Mouse (Mus musculus): ENCODE measurements at regions not wholly inside any gene's neighbourhood (a gene's known extent, or its start where the extent isn't known, plus 50 kb on each side); places are given as distances from the start of the nearest gene placed in this dataset.
A peak's percentile ranks its signal among the peaks of the same experiment; 100 is the strongest.

DNA sequence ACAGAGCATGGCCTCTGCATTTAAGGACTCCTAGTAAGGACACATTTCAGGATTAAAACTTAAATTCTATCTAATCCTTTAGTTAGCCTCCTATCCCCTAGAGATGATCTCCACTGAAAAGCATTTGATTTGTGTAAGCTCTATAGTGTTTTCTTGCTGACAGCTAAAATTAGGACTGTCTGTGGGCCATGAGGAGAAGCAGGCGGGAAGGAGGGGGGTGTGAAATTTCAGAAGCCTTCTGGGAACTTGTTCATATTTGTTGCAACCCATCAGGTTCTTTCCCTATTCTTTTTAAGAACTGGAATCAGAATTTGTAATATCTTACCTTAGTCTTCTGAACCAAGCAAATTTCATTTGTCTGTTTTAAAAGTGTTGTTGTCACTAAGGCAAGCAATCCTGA lies 114.7 kb upstream of the Sp4 start:
- DNase-seq (ENCODE audit: low spot score in 2 of 2), result no peak

- peak; percentile 4 to 7 for DNase-seq (ENCODE audit: low spot score in 2 of 2)
Measured at GRCm38 (mm10) chr12:118411767-118412430, 110.7 kb upstream of the Sp4 start.

DNA sequence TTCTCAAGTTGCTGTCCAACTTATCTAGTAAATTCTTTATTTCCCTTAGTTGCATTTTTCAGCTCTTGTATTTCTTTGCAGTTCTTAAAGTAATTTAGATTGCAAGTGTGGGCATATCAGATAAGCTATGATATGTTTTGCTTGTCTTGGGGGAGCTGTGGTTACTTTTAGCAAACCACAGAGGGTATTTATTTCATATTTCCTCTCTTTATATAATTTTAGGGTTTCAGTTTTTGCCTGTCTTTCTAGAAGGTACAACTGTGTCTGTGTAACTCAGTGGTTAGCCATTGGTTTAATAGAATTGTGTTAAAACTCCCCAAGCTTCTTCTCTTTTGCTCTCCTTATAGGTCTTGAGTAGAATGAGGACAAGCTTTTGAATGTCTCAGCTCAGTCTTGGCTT lies 109.7 kb upstream of the Sp4 start:
- DNase-seq (ENCODE audit: low spot score in 2 of 2), result no peak

DNA sequence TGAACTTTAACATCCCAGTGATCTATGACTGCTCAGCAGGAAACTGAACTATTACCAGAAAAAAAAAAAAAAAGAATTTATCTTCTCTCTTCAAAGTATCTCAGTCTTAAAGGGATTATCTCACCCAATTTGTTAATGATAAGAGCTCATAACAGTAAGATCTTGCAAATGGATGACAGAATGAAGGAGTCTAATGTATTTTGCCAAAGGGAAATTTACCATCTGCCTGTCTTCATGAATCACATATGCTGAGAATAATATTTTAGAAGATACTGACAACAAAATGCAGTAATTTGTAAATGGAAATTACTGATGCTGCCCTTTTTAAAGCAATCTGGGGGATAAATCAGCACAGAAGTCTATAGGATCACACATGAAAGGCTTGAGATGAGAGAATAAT lies 103.9 kb upstream of the Sp4 start:
- DNase-seq (ENCODE audit: low spot score in 2 of 2), result no peak

DNA sequence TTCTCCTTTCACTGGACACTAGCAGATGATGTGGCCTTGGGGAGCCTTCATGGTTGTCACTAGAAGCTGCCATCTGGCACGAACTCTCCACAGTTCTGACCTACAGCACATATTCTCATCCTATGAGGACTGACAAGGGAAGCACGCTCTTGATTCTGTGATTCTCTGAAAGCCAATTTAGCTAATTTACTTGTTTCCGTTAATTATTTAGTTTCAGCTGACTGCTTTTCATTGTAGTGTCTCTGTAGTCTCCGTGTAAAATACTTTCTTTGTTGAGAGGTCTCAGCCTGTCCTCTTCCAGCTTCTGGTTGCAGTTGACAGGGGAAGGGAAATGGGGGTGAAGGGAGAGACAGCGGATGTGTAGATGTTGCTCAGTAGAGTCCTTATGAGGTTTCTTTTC lies 102.9 kb upstream of the Sp4 start:
- no peak for DNase-seq (ENCODE audit: low spot score in 2 of 2)

- no peak for DNase-seq (ENCODE audit: low spot score in 2 of 2)
Measured at GRCm38 (mm10) chr12:118403519-118404087, 102.4 kb upstream of the Sp4 start.

DNA sequence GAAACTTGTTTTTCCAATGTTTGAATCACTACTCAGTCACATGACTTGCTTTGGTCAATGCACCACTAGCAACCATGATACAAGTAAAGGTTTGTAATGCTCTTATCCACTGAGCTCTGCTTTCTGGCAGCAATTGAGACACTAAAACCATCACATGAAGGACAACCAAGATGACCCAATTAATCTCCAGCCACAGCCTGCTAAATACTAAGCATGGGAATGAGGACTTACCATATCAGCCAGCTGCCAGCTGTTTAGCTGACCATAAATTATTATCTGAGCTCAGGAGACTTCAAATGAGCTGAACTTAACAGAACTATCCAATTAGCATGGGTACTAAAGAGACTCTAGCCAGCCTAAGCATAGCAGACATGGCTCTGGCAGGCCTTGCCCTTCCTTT lies 100.1 kb upstream of the Sp4 start:
- no peak for DNase-seq (ENCODE audit: low spot score in 2 of 2)

DNA sequence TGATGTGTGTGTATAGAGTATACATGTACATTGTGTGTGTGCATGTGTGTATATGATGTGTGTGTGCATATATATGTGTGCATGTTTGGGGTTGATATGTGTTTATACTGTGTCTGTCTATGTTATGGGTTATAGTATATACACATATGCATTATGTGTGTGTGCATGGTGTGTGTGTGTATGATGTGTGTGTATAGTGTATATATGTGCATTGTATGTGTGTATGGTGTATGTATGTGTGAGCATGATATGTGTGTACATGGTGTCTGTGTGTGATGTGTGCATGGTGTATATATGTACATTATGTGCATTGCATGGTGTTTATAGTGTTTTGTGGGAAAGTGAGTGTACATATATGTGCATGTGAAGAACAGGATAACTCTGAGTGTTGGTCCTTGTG lies 90.4 kb upstream of the Sp4 start:
- DNase-seq (ENCODE audit: low spot score in 2 of 2), result no peak

- no peak for DNase-seq (ENCODE audit: low spot score in 2 of 2)
Measured at GRCm38 (mm10) chr12:118381013-118381412, 79.8 kb upstream of the Sp4 start.

DNA sequence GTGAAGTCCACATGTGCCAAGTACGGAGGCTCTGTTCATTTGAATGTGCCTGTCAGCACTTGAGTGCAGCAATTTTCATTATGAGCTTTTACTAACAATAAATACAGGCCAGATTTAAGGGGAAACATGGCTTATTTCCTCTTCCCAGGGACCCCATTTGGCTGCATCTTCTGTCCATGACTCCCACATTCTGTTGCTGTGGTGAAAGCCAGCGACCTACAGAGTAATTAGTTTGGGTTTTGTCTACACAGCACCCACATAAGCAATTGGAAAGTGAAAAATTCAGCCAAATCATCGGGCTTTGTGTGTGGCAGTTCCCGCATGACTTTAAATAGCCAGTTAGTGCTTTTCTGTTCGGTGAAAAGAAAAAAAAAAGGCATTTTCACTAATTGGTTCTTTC lies 76.7 kb upstream of the Sp4 start:
- no peak for DNase-seq (ENCODE audit: low spot score in 2 of 2)

DNA sequence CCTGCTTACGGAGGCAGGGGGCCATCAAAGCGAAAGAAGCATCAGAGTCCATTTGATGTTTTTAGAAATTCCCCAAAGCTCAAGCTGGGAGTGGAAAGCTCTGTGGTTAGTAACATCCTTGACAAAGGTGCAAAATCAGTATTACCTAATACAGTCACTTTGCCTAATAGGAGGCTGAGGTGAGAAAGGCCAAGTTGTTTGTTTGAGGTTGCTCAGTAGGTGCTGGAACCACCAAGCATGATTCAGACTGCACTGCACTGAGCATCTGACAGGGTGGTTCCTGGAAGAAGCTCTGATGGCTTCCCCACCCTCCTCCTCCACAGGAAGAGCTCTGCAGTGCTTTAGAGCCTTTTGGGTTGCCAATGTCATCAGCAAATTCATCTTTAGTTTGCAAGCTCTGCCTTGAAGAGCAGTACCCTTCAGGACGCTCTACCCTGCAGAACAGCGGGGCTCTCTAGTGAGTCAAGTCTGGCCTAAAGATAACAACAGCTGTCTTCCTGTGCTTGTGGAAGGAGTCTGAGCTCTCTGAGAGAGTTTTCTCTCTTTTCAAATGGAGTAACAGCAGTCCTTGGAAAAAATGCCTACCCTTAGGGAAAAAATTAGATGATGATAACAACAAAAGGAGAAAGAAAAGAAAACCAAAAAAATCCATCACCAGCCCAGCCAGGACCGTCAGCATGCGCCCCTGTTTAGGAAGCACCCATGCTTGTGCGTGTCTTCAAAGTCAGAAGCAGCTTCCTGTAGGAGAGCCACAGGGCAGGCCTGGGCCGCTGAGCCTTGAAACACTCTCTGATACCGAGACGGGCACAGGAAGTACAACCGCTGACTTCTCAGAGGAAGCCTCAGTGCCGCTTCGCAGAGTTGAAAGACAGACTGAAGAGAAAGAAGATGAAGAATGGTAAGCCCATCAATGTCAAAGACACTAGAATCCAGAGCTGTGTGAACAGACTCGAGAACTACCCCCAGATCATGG lies 75.6 kb upstream of the Sp4 start:
- no peak for DNase-seq (ENCODE audit: low spot score in 2 of 2)

DNA sequence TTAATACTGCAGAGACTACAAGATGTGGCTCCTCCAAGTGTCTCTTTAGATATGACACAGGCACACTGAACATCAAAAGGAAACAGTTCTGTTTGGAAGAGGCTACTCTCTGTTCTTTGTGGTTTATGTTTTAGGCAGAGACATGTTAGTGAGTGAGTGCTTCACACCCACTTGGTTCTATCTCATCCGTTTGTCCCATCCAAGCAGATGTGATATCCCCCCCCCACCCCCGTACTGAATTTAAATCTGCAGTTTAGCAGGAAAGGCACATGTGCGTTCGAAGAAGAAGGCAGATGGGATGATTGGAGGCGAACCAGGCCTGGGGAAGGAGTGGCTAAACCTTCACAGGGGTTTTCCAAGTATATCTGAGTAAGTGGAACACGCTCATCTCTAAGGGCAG lies 72.0 kb upstream of the Sp4 start:
- peak; percentile 15 to 28 for DNase-seq (ENCODE audit: low spot score in 2 of 2)

- DNase-seq (ENCODE audit: low spot score in 2 of 2), result no peak
Measured at GRCm38 (mm10) chr12:118371905-118372304, 70.7 kb upstream of the Sp4 start.

DNA sequence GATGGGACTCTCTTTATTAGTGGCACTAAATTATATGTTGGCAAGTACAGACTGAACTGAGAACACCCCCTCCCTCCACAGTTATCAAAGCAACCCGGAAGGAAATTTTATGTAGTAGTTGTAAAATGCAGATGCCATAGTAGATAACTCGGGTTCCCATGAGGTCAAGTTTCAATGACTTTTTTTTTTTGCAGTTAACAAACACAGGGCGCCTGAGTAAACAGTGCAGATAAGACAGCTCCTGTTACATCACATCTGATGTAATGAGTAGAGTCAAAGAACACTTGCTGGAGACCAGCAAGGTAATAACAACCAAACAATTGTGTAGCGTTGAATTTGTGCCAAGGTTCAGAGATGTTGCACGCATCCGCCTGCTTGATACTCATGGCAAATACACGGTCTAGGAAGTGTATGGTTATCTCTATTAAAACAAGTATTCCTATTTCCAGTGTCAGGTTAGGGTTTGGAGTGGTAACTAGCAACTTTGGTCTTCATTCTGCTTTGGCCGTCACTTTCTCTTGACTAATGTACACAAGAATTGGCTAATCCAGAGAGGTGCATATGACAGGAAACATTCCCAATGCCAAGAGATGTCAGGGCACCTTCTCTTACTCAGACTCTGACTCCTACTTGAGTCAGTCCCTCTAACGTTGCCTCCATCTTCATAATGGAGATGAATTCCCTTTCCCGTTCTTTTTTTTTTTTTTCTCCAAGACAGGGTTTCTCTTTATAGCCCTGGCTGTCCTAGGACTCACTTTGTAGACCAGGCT lies 66.3 kb upstream of the Sp4 start:
- DNase-seq (ENCODE audit: low spot score in 2 of 2), result no peak

GRCm38 (mm10) chr12:118352866-118353265 lies 51.6 kb upstream of the Sp4 start:
- no peak for DNase-seq (ENCODE audit: low spot score in 2 of 2)

DNA sequence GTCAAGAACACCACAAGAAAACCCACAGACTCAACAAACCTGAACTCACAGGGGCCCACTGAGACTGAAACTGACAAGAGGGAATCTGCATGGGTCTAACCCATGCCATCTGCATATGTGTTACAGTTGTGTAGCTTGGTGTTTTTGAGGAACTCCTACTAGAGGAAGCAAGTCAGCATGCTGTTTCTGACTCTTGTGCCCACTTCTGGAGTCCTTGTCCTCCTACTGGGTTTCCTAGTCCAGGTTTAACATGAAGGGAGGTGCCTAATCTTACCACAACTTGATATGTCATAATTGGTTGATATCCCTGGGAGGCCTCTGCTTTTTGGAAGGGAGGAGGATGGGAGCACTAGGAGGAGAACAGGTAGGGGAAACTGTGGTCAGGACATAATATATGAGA lies 50.2 kb upstream of the Sp4 start:
- DNase-seq (ENCODE audit: low spot score in 2 of 2), result no peak
